Mouse (Mus musculus) small intestine, adult 2 months (tissue): ENCODE results near the gene Gm20388. TPM values are rescaled to one million over a fixed set of nuclear protein-coding genes. Genes with fewer than 3 reads are reported as not detected.
A peak's percentile ranks its signal among the peaks of the same experiment; 100 is the strongest.

Experiments
- H3K27ac ChIP-seq: fragments of 200-500 bp; 2 replicates; pipeline ENCODE4 v1.5.1; 2012; ENCODE audit warnings: low read depth, low read length, control low read depth, inconsistent platforms; ENCODE audit not compliant: insufficient read depth
- H3K27me3 ChIP-seq: fragments of 200-500 bp; 2 replicates; pipeline ENCODE4 v1.6.1; 2012; ENCODE audit warnings: mild to moderate bottlenecking, moderate library complexity, low read length, inconsistent platforms; ENCODE audit not compliant: control insufficient read depth, insufficient read depth
- H3K36me3 ChIP-seq: fragments of 200-500 bp; 2 replicates; pipeline ENCODE4 v1.6.1; 2012; ENCODE audit warnings: mild to moderate bottlenecking, low read length, control low read depth, inconsistent platforms; ENCODE audit not compliant: control insufficient read depth, insufficient read depth
- H3K4me1 ChIP-seq: fragments of 200-500 bp; 2 replicates; pipeline ENCODE4 v1.6.1; 2012; ENCODE audit warnings: low read length, inconsistent platforms, mixed read lengths; ENCODE audit not compliant: control insufficient read depth, insufficient read depth, insufficient read length
- H3K4me3 ChIP-seq: fragments of 200-500 bp; 2 replicates; pipeline ENCODE4 v1.5.1; 2012; ENCODE audit warnings: low read depth, mild to moderate bottlenecking, control low read depth, inconsistent platforms, low read length, moderate library complexity
- CTCF ChIP-seq: fragments of 200-500 bp; IDR thresholded peaks from 2 replicates; pipeline ENCODE4 v1.5.1; 2012; ENCODE audit warnings: low read depth, mild to moderate bottlenecking, control low read depth, inconsistent platforms, low read length, moderate library complexity, mixed read lengths; ENCODE audit not compliant: insufficient replicate concordance, insufficient read length; ENCODE audit errors: extremely low read depth
- POLR2A ChIP-seq: fragments of 200-500 bp; IDR thresholded peaks from 2 replicates; pipeline ENCODE4 v1.6.1; 2012; ENCODE audit warnings: low read depth, mild to moderate bottlenecking, control low read depth, inconsistent platforms, low read length, moderate library complexity
- WGBS: fragments of 180-500 bp; shearing (Covaris S2); methylation state at CpG from one replicate; pipeline ENCODE4 v1.1.7; 2018; 5-methylcytosine and 5-hydroxymethylcytosine counted together
- polyA plus RNA-seq: library from polyadenylated mRNA; depleted of rRNA; stranded (reverse); fragments of >200 nt; gene quantifications from 2 replicates; pipeline ENCODE4 v1.2.3, GENCODE M21; 2012

The Gm20388 gene
- polyA plus RNA-seq, 1 experiment, result 37.3 TPM

DNA sequence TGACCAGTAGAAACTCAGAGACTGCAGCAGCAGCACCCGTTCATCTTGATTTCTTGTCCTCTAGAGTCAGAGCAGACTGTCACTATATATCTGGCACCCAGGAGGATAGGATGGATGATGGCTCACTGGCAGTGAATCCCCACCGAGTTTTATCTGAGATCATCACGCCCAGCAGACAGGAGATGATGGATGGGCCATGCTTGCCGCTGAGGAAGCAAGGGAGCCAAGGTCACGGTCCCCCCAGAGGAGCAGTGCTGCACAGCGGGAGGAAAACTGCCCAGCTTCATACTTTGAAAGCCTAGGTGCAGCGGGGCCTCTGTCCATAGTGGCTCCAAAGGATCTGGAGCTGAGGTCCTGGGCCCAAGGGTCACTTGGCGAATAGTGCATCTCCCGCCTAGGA, 2122.1 kb downstream of the Gm20388 start:
- H3K27me3 ChIP-seq, result no peaks in the 10 kb centered on the region
- WGBS, result 32% methylated on average over 9 of the region's 9 CpGs
- no peaks in the 10 kb centered on the region for H3K4me1 ChIP-seq
- H3K27ac ChIP-seq, result no peak overlapping the region
- TF ChIP-seq CTCF, result no peak
- TF ChIP-seq POLR2A, result no peak
- no peak overlapping the region for H3K4me3 ChIP-seq
- no peaks in the 10 kb centered on the region for H3K36me3 ChIP-seq

- no peaks in the 10 kb centered on the region for H3K27me3 ChIP-seq
- H3K27ac ChIP-seq, result no peak overlapping the region
- TF ChIP-seq CTCF, result no peak
- TF ChIP-seq POLR2A, result no peak
- H3K4me3 ChIP-seq, result no peak overlapping the region
- WGBS, result 57% methylated on average over 7 of the region's 7 CpGs
- no peaks in the 10 kb centered on the region for H3K36me3 ChIP-seq
- H3K4me1 ChIP-seq, result no peaks in the 10 kb centered on the region
These were observed 2124.9 kb downstream of the Gm20388 start for GRCm38 (mm10) chr8:122035543-122035942.

DNA sequence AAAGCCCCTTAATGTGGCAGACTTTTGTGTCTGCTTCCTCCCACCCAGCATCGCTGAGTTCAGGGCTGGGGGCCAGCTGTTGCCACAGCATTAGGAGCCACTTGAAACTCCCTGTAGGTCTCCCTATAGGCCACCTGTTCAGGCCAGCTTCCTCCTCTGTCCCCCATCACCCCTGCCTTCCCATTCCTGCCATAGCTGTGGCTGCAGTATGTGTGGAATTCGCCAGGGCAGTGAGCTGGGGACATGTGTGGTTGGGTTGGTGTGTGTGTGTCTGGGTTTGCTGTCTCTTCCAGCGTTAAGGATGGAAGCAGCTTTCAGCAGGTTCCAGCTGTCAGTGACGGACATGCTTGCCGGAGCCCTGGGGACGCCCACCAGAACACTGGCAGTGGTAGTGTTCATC, 2125.7 kb downstream of the Gm20388 start:
- Histone ChIP-seq H3K27ac (no peak overlapping the region), H3K4me3 (no peak overlapping the region), H3K27me3 (no peaks in the 10 kb centered on the region), H3K36me3 (no peaks in the 10 kb centered on the region), H3K4me1 (no peaks in the 10 kb centered on the region)
- WGBS, result 71% methylated on average over 6 of the region's 6 CpGs
- TF ChIP-seq CTCF, result no peak
- TF ChIP-seq POLR2A, result no peak

- WGBS, result 62% methylated on average over 7 of the region's 7 CpGs
- TF ChIP-seq POLR2A (no peak), CTCF (no peak)
- H3K27ac ChIP-seq, result no peak overlapping the region
- H3K36me3 ChIP-seq, result no peaks in the 10 kb centered on the region
- H3K4me1 ChIP-seq, result no peaks in the 10 kb centered on the region
- no peaks in the 10 kb centered on the region for H3K27me3 ChIP-seq
- no peak overlapping the region for H3K4me3 ChIP-seq
These were observed 2126.6 kb downstream of the Gm20388 start for GRCm38 (mm10) chr8:122037279-122037678.

DNA sequence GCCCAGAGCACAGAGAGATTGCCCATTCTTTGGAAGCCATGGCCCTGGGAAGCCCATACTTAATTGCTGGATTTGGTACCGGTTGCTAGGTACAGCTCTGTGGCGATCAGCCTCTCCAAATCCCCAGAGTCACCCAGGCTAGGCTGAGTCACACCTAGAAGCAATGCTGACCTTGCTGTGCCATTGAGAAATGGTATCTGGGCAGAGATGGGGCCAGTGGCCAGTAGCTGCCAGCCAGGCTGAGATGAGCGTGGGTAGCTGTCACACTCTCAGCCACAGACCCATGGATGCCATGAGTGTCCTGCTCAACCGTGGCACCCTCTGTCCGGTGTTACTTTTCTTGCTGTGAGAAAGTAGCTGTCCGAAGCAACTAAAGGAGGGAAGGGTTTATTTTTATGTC, 2127.4 kb downstream of the Gm20388 start:
- WGBS, result 88% methylated on average over 6 of the region's 6 CpGs
- TF ChIP-seq POLR2A (no peak), CTCF (no peak)
- no peaks in the 10 kb centered on the region for H3K27me3 ChIP-seq

DNA sequence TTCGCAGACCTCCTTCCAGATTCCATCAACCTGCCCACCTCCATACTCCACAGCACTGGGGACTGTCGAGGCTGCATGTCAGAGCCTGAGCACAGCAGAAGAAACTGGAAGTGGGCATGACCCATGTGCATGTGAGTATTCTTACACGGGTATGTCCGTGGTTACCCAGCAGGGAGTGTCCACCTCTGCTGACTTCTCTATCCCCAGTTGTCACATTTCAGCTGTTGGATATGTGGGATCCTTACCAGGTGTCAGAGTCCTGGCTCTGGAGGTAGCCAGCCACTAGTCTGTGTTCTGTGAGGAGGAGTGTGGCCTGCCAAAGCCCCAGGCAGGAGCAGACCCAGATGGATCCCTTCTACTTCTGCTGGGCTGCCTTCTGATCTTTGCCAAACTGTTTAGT, 2128.8 kb downstream of the Gm20388 start:
- Histone ChIP-seq H3K4me1 (no peaks in the 10 kb centered on the region), H3K36me3 (no peaks in the 10 kb centered on the region), H3K27me3 (no peaks in the 10 kb centered on the region), H3K4me3 (no peak overlapping the region), H3K27ac (no peak overlapping the region)
- TF ChIP-seq POLR2A, result no peak
- WGBS, result 73% methylated on average over 4 of the region's 4 CpGs

More for the DNA sequence above, 2127.4 kb downstream of the Gm20388 start:
- Histone ChIP-seq H3K4me3 (no peak overlapping the region), H3K36me3 (no peaks in the 10 kb centered on the region), H3K27ac (no peak overlapping the region), H3K4me1 (no peaks in the 10 kb centered on the region)

GRCm38 (mm10) chr8:122047206-122047870, 2136.7 kb downstream of the Gm20388 start:
- no peaks in the 10 kb centered on the region for H3K36me3 ChIP-seq
- 57% methylated on average over 15 of the region's 15 CpGs for WGBS
- H3K4me1 ChIP-seq, result no peaks in the 10 kb centered on the region
- TF ChIP-seq POLR2A, result no peak
- TF ChIP-seq CTCF, result peak; percentile 35; the same call in 1 of the 2 replicates
- no peak overlapping the region for H3K27ac ChIP-seq
- H3K27me3 ChIP-seq, result no peaks in the 10 kb centered on the region
- H3K4me3 ChIP-seq, result no peak overlapping the region
